Mouse (Mus musculus): Measurements from ENCODE around the gene Cul7.

Cul7 gene

GRCm38 (mm10) chr17:46673850-46674529 is 23.9 kb downstream of the Cul7 start, which contains the start of gene Rrp36:
TSS of gene Rrp36 (minus strand) at chr17:46674352.
- peak; percentile 92 for DNase-seq (ENCODE audit: low spot score in 2 of 2)

GRCm38 (mm10) chr17:46674530-46675283 is 24.6 kb downstream of the Cul7 start:
- no peak for DNase-seq (ENCODE audit: low spot score in 2 of 2)

DNA sequence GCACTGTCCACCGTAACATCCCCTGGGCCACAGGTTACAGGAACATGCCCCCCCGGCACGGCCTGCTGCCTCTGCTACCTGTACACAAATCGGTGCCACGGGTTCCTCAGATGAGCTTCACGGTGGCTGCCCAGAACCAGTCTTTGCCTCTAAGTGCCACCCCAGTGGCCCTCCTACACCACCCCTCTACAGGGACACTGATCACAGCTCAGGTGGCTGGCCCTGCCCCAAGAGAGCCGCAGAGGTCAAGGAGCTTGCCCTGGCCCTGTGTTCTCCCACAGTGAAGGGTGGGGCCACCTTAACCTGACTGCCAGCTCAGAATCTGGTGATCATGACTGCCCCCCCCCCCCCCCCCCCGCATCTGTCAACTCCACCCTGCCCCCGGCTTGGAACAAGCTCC is 28.3 kb downstream of the Cul7 start, which contains the start of gene Mea1:
Mea1 (plus strand) TSS at position 378 of the 400 bp plus-strand sequence.
- DNase-seq (ENCODE audit: low spot score in 2 of 2) = no peak

- no peak for DNase-seq (ENCODE audit: low spot score in 2 of 2)
Observed at GRCm38 (mm10) chr17:46678911-46679310, 28.8 kb downstream of the Cul7 start.

GRCm38 (mm10) chr17:46679843-46680759 is 30.0 kb downstream of the Cul7 start:
- peak; percentile 38 to 45 for DNase-seq (ENCODE audit: low spot score in 2 of 2)

DNA sequence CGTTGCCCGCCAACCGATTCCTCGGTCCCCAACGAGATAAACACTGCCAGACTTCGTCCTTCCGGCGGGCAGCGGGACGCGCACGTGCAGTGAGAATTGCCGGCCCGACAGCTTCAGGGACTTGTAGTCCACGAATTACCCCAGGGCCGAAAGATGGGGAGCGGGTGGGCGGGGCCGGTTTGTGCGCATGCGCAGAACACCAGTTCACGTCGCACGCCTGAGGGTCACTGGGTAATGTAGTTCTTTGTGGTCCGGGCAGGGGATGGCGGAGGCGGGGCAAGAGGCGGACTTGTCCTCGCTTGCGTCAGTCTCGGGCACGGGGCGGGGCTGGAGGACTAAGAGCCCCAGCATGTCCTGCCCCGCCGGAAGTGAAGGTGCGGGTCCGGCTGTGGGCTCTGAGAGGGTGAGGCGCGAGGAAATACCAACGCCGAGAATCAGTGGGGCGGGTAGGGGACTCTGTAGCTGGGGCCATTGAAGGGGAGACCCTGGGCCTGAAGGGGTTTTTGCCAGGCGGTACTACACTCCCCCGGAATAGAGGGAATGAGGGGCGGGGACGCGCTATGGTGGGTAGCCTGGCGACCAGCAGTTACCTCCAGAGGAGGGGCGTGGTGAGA is 30.7 kb downstream of the Cul7 start, which contains the start of gene Klhdc3:
Klhdc3 (minus strand) TSS at position 155 of the 614 bp plus-strand sequence.
- peak; percentile 97 to 99 for DNase-seq (ENCODE audit: low spot score in 2 of 2)

- DNase-seq (ENCODE audit: low spot score in 2 of 2) = no peak
Observed at GRCm38 (mm10) chr17:46681466-46682118, 31.5 kb downstream of the Cul7 start.

DNA sequence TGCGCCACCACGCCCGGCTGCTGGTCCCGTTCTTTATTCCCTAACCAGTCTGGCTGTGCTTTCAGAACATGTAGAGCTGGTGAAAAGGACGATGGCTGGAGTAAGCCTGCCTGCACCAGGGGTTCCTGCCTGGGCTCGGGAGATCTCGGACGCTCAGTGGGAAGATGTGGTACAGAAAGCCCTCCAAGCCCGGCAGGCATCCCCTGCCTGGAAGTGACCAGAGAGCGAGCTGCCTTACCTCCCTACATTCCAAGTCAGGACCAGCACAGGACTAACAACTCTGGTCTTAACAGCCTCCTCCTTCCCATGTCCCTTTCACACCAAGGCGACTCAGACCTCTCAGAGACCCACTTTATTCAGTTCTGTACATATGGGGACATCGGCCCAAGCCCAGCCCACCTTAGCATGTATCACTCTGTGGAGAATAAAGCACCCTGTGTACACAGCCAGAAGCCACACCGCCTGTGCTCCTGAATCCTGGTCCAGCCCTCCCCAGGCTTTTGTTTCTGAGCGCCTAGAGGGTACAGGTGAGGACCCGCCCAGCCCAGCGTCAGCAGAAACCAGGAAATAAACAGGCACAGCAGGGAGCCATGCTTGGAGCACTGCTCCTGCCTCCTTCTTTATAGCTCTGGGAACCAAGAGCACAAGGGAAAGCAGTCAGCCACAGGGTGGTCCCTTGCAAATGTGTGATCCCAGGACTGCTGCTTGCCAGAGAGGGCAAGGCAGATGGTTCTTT is 32.7 kb downstream of the Cul7 start:
- no peak for DNase-seq (ENCODE audit: low spot score in 2 of 2)

- DNase-seq (ENCODE audit: low spot score in 2 of 2) = no peak
Observed at GRCm38 (mm10) chr17:46685913-46686312, 35.8 kb downstream of the Cul7 start.

DNA sequence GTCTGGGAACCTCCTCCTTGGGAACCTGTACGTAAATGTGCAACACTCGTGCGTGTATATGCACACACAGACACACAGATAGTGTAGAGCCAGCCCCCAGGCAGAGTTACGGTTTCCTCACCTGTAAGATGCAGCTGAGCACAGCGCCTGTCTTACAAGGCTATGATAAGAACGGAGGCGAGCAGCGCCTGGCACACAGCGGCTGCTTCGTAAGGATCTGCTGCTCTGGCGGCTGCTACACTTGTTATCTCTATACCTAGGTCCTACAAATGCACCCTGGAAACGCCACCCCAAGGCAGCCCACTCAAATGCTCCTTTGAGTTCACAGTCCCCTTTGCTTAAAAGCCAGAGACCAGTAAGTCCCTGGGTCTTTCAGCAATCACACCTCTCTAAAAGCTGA is 40.5 kb downstream of the Cul7 start:
- DNase-seq (ENCODE audit: low spot score in 2 of 2) = no peak

DNA sequence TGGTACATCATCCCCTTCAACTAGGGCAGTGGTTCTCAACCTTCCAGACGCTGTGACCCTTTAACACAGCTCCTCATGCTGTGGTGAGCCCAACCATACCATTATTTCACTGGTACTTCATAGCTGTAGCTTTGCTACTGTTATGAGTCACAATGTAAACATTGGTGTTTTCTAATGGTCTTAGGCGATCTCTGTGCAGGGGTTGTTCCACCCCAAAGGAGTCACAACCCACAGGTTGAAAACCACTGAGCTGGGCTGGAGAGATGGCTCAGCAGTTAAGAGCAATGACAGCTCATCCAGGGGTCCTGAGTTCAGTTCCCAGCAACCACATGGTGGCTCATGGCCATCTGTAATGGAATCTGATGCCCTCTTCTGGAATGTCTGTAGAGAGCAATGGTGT is 41.3 kb downstream of the Cul7 start:
- DNase-seq (ENCODE audit: low spot score in 2 of 2) = no peak

GRCm38 (mm10) chr17:46694517-46695063 is 44.5 kb downstream of the Cul7 start:
- no peak for DNase-seq (ENCODE audit: low spot score in 2 of 2)

GRCm38 (mm10) chr17:46698515-46698914 is 48.4 kb downstream of the Cul7 start:
- no peak for DNase-seq (ENCODE audit: low spot score in 2 of 2)

- no peak for DNase-seq (ENCODE audit: low spot score in 2 of 2)
Observed at GRCm38 (mm10) chr17:46699245-46699644, 49.1 kb downstream of the Cul7 start.

DNA sequence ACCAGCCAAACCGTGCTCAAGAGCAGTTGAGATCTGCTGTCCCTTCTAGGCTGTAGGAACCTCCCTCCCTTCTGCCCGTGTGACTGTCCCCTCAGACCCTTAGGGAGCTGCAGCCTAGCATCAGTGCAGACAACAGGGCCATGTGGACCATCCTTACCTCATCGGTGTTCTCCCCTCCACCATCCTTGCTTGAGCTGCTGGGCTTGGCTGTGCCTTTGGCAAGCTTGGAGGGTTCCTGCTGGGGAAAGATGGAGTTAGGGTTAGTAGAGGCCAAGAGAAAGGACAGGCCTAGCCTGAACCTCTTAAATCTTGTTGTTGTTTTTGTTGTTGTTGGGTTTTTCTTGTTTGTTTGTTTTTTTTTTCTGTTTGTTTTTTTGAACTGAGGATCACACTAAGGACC is 49.8 kb downstream of the Cul7 start:
- no peak for DNase-seq (ENCODE audit: low spot score in 2 of 2)

GRCm38 (mm10) chr17:46701489-46701888 is 51.4 kb downstream of the Cul7 start:
- DNase-seq (ENCODE audit: low spot score in 2 of 2) = no peak

DNA sequence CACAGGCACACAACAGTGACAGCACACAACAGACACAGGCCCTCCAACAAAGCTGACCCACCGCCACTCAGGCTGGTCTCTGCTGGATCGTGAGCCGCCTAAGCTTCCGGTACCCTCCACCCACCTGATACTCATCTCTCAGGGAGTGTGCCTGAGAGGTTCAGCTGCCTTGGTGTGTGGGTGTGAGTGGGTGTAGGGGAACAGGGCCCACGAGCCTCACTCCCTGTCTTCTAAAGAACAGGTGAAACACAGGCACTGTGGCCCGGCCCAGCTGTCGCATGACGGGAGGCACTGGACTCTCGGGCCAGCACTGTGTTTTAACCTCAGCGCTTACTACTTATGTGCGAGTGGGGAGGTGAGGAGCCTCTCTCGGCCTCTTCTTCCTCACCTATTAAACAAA is 52.0 kb downstream of the Cul7 start:
- no peak for DNase-seq (ENCODE audit: low spot score in 2 of 2)

DNA sequence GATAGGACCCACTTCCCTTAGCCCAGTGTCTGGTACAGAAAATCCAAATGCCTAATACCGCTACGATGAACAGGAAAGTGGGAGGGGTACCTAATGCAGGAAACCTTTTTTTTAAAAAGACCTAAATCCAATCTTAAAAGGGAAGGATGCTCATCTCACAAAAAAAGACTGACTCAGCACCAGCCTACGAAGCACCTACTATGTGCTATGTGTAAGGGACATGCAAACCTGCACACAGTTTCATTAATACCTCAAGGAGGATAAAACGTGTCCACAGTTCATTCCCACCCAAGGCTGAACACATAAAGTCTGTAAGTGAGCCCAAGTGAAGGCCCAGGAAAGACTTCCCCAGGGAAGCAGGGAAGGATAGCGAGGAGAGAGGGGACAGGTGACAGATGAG is 52.4 kb downstream of the Cul7 start:
- no peak for DNase-seq (ENCODE audit: low spot score in 2 of 2)

DNA sequence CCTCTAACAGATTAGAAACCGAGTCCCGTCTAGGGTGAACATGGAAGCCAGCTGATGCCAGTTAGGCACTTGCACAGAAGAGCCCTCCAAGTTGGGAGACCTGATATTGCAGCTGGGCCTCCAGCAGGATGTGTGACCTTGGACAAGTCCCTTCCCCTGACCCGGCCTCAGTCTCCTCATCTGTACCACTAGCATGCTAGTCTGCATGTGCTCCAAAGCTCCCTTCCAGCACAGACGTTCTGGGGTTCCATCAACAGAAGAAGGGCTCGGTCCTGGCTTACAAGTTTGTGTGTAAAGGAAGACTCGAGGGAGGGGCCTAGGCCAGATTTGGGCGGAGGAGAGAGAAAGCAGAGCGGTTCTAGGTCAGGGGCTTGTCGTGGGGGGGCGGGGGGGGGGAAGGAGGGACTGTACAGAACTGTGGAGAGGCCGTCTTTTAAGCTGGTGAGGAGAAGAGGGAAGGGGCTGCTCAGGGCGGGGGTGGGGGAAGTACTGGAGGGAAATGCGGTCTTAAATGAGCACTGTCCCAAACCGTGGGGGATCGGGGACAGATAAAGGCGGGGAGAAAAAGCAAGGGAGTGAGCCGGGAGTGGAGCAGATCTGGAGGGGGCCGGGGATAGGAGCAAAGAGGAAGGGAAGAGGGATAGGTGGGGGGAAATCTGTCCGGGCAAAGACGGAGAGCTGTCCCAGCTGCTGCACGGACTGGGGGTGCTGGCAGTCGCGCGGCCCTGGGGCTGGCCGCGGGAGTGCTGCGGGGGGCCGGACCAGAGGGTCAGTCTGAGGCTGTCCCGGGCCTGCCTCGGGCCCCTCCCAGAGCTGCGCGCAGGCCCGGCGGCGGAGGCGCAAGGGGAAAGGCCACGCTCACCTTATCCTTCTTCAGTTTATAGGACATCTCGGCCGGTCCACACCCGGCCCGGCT is 54.1 kb downstream of the Cul7 start:
- no peak for DNase-seq (ENCODE audit: low spot score in 2 of 2)

All from spleen, postnatal 36 days (tissue).